Mouse (Mus musculus) heart, postnatal 25 days (tissue): Measurements from ENCODE around the gene Clic5. TPM values are rescaled to one million over a fixed set of nuclear protein-coding genes. Genes with fewer than 3 reads are reported as not detected.
A peak's percentile ranks its signal among the peaks of the same experiment; 100 is the strongest.

Source experiments
- DNase-seq: peaks from one replicate; pipeline ENCODE4 v3.0.0; 2022; ENCODE audit warnings: low spot score
- intact Hi-C: fragments of 180-260 bp; cut with DNase I; formaldehyde crosslinking; loops from one replicate; pipeline ENCODE4 v1.15.1; 2025
- total RNA-seq, 2 experiments: library from RNA; stranded (reverse); gene quantifications; 2 replicates each; pipeline ENCODE4 v1.2.3; 2021

The Clic5 gene
- total RNA-seq, 2 experiments from 2014 or later, result 114 to 142 TPM

DNA sequence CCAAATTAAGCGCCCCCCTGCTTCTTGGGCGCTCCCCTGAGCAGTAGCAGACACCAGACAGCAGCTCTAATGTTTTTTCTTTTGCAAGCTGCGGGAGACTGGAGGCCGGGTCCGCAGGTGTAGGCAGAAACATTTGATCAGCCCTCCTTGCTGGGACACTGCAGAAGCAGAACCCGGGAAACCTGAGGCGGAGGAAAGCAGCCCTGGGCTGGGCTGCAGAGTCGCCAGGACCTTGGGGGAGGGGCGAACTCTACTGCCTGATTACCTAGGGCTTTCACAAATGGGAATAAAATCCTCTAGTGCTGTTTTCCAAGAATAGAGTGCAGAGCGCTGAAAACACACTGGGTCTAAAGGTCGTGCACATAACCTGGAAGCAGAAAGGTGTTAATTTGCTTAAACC lies 1.3 kb downstream of the Clic5 start:
- intact Hi-C loops, result loop anchor here (2.0 kb wide), 2 partner anchors 39 to 41 kb away; no protein-coding TSS in a partner anchor
- DNase-seq, result no peak

GRCm38 (mm10) chr17:44190246-44190645 lies 1.9 kb downstream of the Clic5 start:
- intact Hi-C loops, result no loop called here
- no peak for DNase-seq

DNA sequence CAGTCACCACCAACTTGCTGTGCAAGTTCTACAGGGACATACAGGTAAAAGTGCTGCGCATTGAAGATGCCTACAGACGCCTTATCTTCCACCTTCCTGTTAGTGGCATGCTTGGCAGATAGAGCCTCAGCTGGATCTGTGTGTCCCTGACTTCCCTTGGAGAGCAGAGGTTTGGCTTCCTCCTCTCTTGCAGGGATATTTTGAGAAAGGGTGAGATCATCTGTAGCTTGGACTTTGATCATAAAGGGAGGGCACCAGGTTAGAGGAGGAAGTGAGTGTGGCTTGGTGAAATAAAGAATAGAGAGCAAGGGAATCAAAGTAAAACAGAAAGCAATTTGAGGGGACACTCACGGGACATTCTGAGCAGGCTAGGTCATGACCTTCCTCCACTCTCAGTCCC lies 4.6 kb downstream of the Clic5 start:
- intact Hi-C loops, result no loop called here
- DNase-seq, result no peak

DNA sequence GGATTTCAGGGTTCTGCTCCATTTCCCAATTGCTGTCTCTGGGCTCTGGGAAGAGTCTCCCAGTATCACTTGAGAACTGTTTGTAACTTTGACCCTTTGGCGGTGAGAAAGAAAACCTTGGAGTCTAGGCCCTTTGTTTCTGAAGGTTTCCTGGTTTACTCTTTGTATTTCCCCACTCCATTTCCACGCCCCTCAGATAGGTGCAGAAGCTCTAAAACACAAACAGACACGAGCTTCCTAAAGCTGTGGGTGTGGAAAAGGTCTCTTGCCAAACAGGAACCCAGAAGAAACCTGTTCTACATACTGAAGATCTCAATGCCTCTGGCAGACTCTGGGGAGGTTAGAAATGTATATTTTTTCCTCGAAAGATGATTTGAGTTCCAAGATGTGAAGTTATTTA lies 10.8 kb downstream of the Clic5 start:
- DNase-seq, result no peak
- intact Hi-C loops, result no loop called here

DNA sequence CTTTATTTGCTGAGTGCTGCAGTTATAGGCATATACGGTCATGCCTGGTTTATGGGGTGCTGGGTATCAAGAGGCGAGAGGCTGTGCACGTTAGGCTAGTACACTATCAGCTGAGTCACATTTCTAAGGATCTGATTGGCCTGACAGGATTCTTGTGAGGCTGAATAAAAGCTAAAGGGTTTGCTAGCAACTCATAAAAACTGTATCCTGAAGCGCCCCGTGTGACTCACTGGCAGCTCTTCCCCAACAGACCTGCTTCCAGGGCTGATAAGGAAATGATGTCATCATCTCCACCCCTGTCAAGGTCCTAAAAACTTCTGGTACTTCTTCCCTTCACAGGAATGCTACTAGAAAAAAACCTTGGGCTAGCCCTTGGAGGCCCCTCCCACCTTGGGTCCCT lies 14.6 kb downstream of the Clic5 start:
- no peak for DNase-seq
- intact Hi-C loops, result no loop called here

DNA sequence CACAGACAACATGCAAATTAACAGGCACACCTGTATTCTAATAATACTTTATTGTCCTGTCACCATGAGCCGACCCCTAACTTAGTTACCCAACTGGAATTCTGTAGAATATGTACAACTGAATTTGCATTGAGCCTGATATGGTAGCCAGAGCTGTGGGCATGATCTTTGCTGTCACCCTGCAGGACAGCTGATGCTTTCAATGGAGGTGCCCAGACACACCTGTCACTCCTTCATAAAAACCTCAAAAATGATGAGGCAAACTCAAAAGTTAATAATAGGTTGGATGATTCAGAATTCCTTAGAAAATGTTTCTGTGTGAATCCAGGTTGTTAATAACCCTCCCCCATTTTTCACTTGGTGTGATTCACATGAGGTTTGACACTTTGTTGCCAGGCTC lies 16.4 kb downstream of the Clic5 start:
- DNase-seq, result no peak
- intact Hi-C loops, result no loop called here

DNA sequence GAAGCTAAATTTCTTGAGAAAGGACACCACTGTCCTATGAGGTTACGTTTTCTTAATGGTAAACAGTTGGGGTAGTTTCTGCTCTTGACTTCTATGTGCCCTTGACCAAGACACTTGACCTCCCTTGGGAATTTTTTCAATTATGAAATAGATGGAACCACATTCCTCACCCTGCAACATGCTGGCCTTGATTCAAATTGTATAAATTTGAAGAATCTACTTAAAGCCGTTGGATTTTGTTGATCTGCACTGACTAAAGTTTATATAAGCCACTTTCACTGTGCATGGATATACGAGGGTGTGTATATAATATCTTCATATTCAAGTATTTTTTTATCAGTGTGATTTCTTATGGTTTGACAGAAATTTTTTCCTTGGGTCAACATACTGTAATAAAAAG lies 17.2 kb downstream of the Clic5 start:
- no peak for DNase-seq
- intact Hi-C loops, result no loop called here

- intact Hi-C loops, result no loop called here
- no peak for DNase-seq
Measured at GRCm38 (mm10) chr17:44208900-44209299, 20.5 kb downstream of the Clic5 start.

- intact Hi-C loops, result no loop called here
Measured at GRCm38 (mm10) chr17:44212960-44213619, 24.7 kb downstream of the Clic5 start.

DNA sequence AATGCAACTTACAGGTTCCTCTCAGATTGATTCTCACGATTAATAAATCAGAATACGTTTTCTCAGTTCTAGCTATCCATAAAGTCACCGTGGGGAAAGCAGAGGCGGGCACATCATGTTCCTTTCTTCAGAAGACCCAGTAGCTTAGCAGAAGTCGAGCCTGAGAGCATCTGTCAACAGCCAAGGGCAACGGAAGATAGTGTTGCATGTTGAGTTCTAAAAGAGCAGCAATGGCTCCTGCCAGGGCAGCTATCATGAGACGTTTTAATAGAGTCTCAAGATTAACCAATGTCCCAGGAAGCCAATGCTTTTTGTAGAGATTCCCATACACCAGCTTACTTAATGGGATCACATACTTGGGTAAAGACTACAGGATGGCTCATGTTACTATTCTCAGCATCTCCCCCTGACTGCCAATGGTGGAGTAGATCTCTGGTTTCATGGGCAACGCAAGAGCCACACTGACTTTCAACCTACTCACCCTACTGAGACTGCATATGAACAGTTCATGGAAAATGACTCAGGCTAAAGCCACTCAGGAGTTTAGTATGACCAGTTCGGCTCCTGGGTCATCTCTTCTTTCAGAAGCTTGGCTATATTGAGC lies 26.9 kb downstream of the Clic5 start:
- DNase-seq, result no peak
- intact Hi-C loops, result no loop called here

More at GRCm38 (mm10) chr17:44212960-44213619, 24.7 kb downstream of the Clic5 start:
- no peak for DNase-seq

DNA sequence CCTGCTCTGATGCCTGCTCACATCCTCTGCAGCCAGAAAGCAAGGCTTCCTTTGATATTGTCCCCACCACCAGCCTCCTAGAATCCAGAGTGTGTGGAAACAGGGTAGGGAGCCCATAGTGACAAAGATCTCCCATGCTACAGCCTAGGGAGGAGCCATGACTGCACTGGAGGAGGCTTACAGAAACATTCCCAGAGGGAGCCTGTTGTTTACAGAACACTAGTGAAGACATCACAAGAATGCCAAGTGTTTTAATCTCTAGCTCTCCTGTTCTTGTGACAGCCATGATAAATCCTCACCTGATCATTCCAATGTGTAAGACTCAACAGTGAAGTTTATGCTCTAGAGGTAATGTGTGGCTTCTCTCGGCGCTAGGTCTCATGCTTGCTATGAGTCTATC lies 28.8 kb downstream of the Clic5 start:
- intact Hi-C loops, result no loop called here
- DNase-seq, result no peak

DNA sequence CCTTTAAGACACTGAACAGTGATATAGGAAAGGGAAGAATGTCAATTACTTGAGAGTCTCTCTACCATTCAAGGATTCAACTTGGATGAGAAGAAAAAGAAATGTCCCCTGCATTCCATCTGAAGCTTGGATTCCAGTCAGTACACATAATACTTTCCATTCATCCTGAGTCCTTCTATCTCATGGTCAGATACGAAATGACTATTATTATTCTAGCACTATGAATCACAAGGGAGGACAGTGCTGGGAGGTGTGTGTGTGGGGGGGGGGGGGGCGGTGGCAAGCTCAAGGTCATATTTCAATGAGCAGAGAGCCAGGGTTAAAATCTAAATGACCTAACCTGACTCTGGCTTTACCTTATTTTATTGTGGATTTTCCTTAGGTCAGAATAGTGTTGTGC lies 31.6 kb downstream of the Clic5 start:
- intact Hi-C loops, result no loop called here
- no peak for DNase-seq

- intact Hi-C loops, result no loop called here
Measured at GRCm38 (mm10) chr17:44228428-44228827, 40.0 kb downstream of the Clic5 start.

GRCm38 (mm10) chr17:44230083-44230482 lies 41.7 kb downstream of the Clic5 start:
- peak; percentile 55 for DNase-seq

More at GRCm38 (mm10) chr17:44228428-44228827, 40.0 kb downstream of the Clic5 start:
- no peak for DNase-seq

GRCm38 (mm10) chr17:44239030-44239721 lies 50.8 kb downstream of the Clic5 start:
- intact Hi-C loops, result no loop called here
- DNase-seq, result peak; percentile 32

More at GRCm38 (mm10) chr17:44230083-44230482, 41.7 kb downstream of the Clic5 start:
- intact Hi-C loops, result loop anchor here (2.0 kb wide), 1 partner anchor 41 kb away; the partner anchor contains the start of gene Clic5

- intact Hi-C loops, result no loop called here
- no peak for DNase-seq
Measured at GRCm38 (mm10) chr17:44240742-44241141, 52.4 kb downstream of the Clic5 start.

DNA sequence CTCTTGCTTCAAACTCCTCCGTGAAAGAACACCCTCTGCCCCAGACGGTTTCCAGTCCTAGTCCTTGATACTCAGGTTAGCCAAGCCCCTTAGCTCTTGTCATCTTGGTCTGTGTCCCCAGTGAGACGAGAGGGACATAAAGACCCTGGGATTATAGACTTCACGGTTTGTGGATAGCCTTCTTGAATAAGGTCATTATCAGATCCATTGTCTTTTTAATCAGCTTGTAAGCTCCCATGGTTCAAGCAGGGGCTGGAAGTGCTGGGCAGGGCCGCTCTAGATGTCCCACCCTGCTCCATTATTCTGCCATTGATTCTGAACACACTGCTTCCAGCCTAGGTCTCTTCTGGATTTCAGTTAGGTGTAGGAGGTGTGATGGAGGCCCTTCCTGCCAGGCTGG lies 55.7 kb downstream of the Clic5 start:
- DNase-seq, result no peak
- intact Hi-C loops, result no loop called here

DNA sequence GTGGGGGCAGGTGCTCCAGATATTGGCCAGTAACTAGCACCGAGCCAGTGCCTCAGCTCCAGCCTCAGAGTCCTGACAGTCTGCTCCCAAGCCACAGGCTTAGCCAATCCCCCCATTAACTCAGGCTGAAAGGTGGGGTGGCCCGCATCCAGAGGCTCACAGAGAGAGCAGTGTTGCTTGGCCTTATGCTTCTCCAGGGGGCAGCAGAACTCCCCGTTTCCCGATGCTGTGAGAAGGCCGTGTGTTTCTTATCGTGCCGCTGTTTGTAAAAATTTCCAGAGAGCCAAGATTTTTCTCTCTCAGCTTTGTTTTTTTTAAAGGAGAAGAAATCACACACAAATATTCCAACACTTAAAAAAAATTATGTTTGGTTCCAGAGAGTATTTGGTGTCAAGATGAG lies 56.2 kb downstream of the Clic5 start:
- intact Hi-C loops, result no loop called here

DNA sequence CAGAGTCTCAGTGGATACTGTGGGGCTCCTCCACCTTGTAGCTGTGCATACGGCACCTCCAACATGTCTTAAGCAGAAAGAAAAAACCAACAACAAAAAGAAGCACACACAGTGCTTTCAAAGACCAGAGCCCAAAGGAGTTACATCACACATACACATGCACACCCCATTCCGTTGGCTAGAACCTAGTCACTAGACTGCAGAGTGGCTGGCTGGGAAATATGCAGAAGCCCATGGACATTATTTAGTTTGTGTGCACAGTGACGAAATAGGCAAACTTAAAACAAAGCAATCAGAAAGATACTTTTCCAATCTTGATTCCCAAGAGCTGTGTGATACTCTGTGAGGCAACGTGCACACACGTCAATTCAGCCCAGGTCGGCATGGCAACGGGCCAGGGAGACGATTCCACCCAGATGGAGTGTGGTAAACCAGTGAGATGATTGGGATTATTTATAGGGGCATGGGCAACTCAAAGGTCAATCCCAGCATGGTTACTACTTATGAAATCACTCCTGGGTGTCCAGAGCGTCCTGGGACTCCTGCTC lies 57.8 kb downstream of the Clic5 start:
- intact Hi-C loops, result no loop called here
- no peak for DNase-seq

More for the DNA sequence above, 56.2 kb downstream of the Clic5 start:
- no peak for DNase-seq

DNA sequence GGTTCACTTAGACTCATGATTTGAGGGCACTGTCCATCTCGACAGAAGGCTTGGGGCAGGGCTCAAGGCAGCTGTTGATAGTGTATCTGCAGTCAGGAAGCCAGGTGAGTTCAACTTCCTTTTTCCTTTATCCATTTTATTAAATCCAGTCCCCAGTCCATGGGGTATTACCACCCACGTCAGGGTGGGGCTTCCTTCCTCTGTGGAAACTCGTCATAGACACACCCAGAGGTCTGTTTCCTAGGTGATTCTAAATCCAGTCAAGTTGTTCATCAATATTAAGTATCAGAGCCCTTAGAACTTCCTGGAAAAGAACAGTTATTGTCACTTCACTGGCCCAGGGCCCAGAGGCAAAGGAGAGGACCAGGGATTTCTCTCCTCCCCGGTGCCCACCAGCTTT lies 61.2 kb downstream of the Clic5 start:
- intact Hi-C loops, result no loop called here
- DNase-seq, result no peak

GRCm38 (mm10) chr17:44252653-44253052 lies 64.3 kb downstream of the Clic5 start:
- DNase-seq, result no peak
- intact Hi-C loops, result loop anchor here (10.0 kb wide), 1 partner anchor 368 kb away; no protein-coding TSS in a partner anchor
